Mouse (Mus musculus) brain, embryonic 14.5 days (tissue): ENCODE results near the gene Daam1. TPM values are rescaled to one million over a fixed set of nuclear protein-coding genes. Genes with fewer than 3 reads are reported as not detected.

Source experiments
- DNase-seq: peaks from one replicate; pipeline ENCODE4 v3.0.0-alpha.2; 2011; ENCODE audit warnings: low read depth
- CTCF ChIP-seq: fragments of 200-500 bp; IDR thresholded peaks from 2 replicates; pipeline ENCODE4 v1.5.1; 2012; ENCODE audit warnings: inconsistent platforms, mild to moderate bottlenecking, moderate library complexity, borderline replicate concordance; ENCODE audit not compliant: insufficient read depth, insufficient read length; ENCODE audit errors: extremely low read depth
- POLR2A ChIP-seq: fragments of 200-500 bp; IDR thresholded peaks from 2 replicates; pipeline ENCODE4 v1.6.1; 2012; ENCODE audit warnings: mild to moderate bottlenecking, inconsistent platforms, borderline replicate concordance; ENCODE audit not compliant: poor library complexity, insufficient read depth, insufficient read length, severe bottlenecking; ENCODE audit errors: extremely low read depth
- polyA plus RNA-seq: library from polyadenylated mRNA; depleted of rRNA; stranded (reverse); fragments of >200 nt; gene quantifications from 2 replicates; pipeline ENCODE4 v1.2.3, GENCODE M21; 2012

Daam1 gene
- polyA plus RNA-seq, 1 experiment: 47.3 TPM

GRCm38 (mm10) chr12:71978513-71979352 lies 147.9 kb downstream of the Daam1 start:
- TF ChIP-seq POLR2A (no peak), CTCF (no peak)
- DNase-seq: peak; percentile 83

- TF ChIP-seq CTCF (no peak), POLR2A (no peak)
- no peak for DNase-seq
Measured at GRCm38 (mm10) chr12:71980166-71980565, 149.3 kb downstream of the Daam1 start.

- TF ChIP-seq POLR2A (no peak), CTCF (no peak)
- peak; percentile 91 for DNase-seq
Measured at GRCm38 (mm10) chr12:71980746-71981145, 149.9 kb downstream of the Daam1 start.

- DNase-seq: peak; percentile 95
- no peak for TF ChIP-seq POLR2A
- no peak for TF ChIP-seq CTCF
Measured at GRCm38 (mm10) chr12:71981250-71981649, 150.4 kb downstream of the Daam1 start.

GRCm38 (mm10) chr12:71981791-71982190 lies 150.9 kb downstream of the Daam1 start:
- TF ChIP-seq CTCF (no peak), POLR2A (no peak)
- peak; percentile 55 for DNase-seq

GRCm38 (mm10) chr12:71983102-71983715 lies 152.3 kb downstream of the Daam1 start:
- no peak for TF ChIP-seq CTCF
- no peak for TF ChIP-seq POLR2A
- DNase-seq: no peak

- DNase-seq: no peak
- no peak for TF ChIP-seq POLR2A
- no peak for TF ChIP-seq CTCF
Measured at GRCm38 (mm10) chr12:71987161-71987560, 156.3 kb downstream of the Daam1 start.

GRCm38 (mm10) chr12:71987885-71988284 lies 157.0 kb downstream of the Daam1 start:
- DNase-seq: no peak
- TF ChIP-seq POLR2A: no peak
- no peak for TF ChIP-seq CTCF

- no peak for DNase-seq
- TF ChIP-seq POLR2A (no peak), CTCF (no peak)
Measured at GRCm38 (mm10) chr12:71989596-71989995, 158.7 kb downstream of the Daam1 start.

GRCm38 (mm10) chr12:71992599-71993210 lies 161.8 kb downstream of the Daam1 start:
- TF ChIP-seq CTCF (no peak), POLR2A (no peak)
- DNase-seq: no peak

GRCm38 (mm10) chr12:71995831-71996230 lies 165.0 kb downstream of the Daam1 start:
- DNase-seq: peak; percentile 35
- TF ChIP-seq CTCF: no peak
- no peak for TF ChIP-seq POLR2A
